Mouse (Mus musculus) limb, embryonic 14.5 days (tissue): ENCODE measurements around the gene Taf5l. TPM values are rescaled to one million over a fixed set of nuclear protein-coding genes. Genes with fewer than 3 reads are reported as not detected.
"Not testable (repeated sequence)": the region's sequence is repeated elsewhere in the genome, so short reads cannot be mapped to it uniquely, and the experiment has no call there.

Experiments used
- ATAC-seq: fragments of 200-750 bp; cut with Nextera tagmentation; 2 replicates; pipeline ENCODE4 v1.8.0; 2017; ENCODE audit warnings: low read depth, moderate number of reproducible peaks, moderate TSS enrichment; ENCODE audit not compliant: low FRiP score
- DNase-seq: peaks from one replicate; pipeline ENCODE4 v3.0.0-alpha.2; 2015; ENCODE audit warnings: low spot score
- H3K27ac ChIP-seq: fragments of 300-500 bp; sonication (generic); replicated peaks from 2 replicates; pipeline ENCODE4 v1.5.1; 2014; ENCODE audit warnings: low read depth, mild to moderate bottlenecking, low read length, moderate library complexity, mixed read lengths
- H3K27me3 ChIP-seq: fragments of 300-500 bp; sonication (generic); 2 replicates; pipeline ENCODE4 v1.6.1; 2014; ENCODE audit warnings: low read length, mixed read lengths; ENCODE audit not compliant: control insufficient read depth, insufficient read depth
- H3K36me3 ChIP-seq: fragments of 300-500 bp; sonication (generic); 2 replicates; pipeline ENCODE4 v1.6.1; 2014; ENCODE audit warnings: mild to moderate bottlenecking, low read length, moderate library complexity, mixed read lengths; ENCODE audit not compliant: control insufficient read depth, insufficient read depth
- H3K4me1 ChIP-seq: fragments of 300-500 bp; sonication (generic); 2 replicates; pipeline ENCODE4 v1.6.1; 2014; ENCODE audit warnings: antibody characterized with exemption, low read length, mixed read lengths; ENCODE audit not compliant: control insufficient read depth, insufficient read depth
- H3K4me2 ChIP-seq: fragments of 300-500 bp; sonication (generic); replicated peaks from 2 replicates; pipeline ENCODE4 v1.6.1; 2014; ENCODE audit warnings: low read depth, mild to moderate bottlenecking, low read length, moderate library complexity; ENCODE audit not compliant: severe bottlenecking
- H3K4me3 ChIP-seq: fragments of 300-500 bp; sonication (generic); replicated peaks from 2 replicates; pipeline ENCODE4 v1.5.1; 2014; ENCODE audit warnings: low read length
- H3K9ac ChIP-seq: fragments of 300-500 bp; sonication (generic); 2 replicates; pipeline ENCODE4 v1.6.1; 2014; ENCODE audit warnings: mild to moderate bottlenecking, low read depth, low read length, moderate library complexity; ENCODE audit not compliant: severe bottlenecking
- H3K9me3 ChIP-seq: fragments of 300-500 bp; sonication (generic); 2 replicates; pipeline ENCODE4 v1.6.1; 2016; ENCODE audit warnings: low read length; ENCODE audit not compliant: control insufficient read depth
- POLR2A ChIP-seq: fragments of 200-500 bp; IDR thresholded peaks from 2 replicates; pipeline ENCODE4 v1.8.0; 2012; ENCODE audit warnings: inconsistent platforms, mild to moderate bottlenecking, moderate library complexity, borderline replicate concordance; ENCODE audit not compliant: insufficient read depth, insufficient read length; ENCODE audit errors: extremely low read depth
- WGBS: fragments of 180-500 bp; shearing (Covaris S2); extraction: QIAGEN DNeasy Blood & Tissue Kit; methylation state at CpG from one replicate; pipeline ENCODE4 v1.1.7; 2014; 5-methylcytosine and 5-hydroxymethylcytosine counted together
- polyA plus RNA-seq, 2 experiments: library from polyadenylated mRNA; depleted of rRNA in 1 of 2; stranded (reverse) in 1 of 2; unstranded in 1 of 2; fragments of >200 nt; fragmentation: Nextera tagmentation in 1 of 2; extraction: Ambion mirVana in 1 of 2; gene quantifications; 2 replicates each; pipeline versions ENCODE4 v1.2.1 to v1.2.3; 2012 to 2014

Gene Taf5l
- polyA plus RNA-seq, 2 experiments, result 38.8 to 48.8 TPM

DNA sequence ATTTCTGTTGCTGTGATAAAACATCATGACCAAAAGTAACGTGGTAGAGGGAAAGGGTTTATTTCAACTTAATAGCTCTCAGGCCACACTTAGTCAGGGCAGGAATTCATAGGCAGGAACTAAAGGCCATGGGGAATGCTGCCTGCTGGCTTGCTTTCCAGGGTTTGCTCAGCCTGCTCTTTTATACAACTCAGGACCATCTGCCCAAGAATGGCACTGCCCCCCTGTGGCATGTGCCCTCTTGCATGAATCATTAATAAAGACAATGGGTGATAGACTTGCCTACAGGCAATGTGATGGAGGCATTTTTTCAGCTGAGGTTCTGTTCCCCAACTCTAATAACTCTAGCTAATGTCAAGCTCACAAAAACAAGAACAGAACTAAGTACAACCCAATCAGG is 21.0 kb upstream of the Taf5l start:
- H3K36me3 ChIP-seq, result peaks cover 69% of the 10 kb centered on the region
- no peak overlapping the region for H3K9ac ChIP-seq
- DNase-seq (no peak), ATAC-seq (no peak)
- no peak for TF ChIP-seq POLR2A
- no peaks in the 10 kb centered on the region for H3K9me3 ChIP-seq
- no peaks in the 10 kb centered on the region for H3K27me3 ChIP-seq
- no peaks in the 10 kb centered on the region for H3K4me1 ChIP-seq
- H3K4me2 ChIP-seq, result no peak overlapping the region
- 69% methylated on average over 1 of the region's 1 CpGs for WGBS
- H3K4me3 ChIP-seq, result no peak overlapping the region
- no peak overlapping the region for H3K27ac ChIP-seq

- Histone ChIP-seq H3K9me3 (no peaks in the 10 kb centered on the region), H3K4me1 (no peaks in the 10 kb centered on the region), H3K36me3 (peaks cover 77% of the 10 kb centered on the region), H3K4me3 (no peak overlapping the region), H3K27me3 (no peaks in the 10 kb centered on the region), H3K4me2 (no peak overlapping the region), H3K27ac (no peak overlapping the region), H3K9ac (no peak overlapping the region)
- no peak for DNase-seq
- TF ChIP-seq POLR2A, result no peak
- no peak for ATAC-seq
- 72% methylated on average over 4 of the region's 4 CpGs for WGBS
Measured at GRCm38 (mm10) chr8:124039351-124039750, 18.2 kb upstream of the Taf5l start.

DNA sequence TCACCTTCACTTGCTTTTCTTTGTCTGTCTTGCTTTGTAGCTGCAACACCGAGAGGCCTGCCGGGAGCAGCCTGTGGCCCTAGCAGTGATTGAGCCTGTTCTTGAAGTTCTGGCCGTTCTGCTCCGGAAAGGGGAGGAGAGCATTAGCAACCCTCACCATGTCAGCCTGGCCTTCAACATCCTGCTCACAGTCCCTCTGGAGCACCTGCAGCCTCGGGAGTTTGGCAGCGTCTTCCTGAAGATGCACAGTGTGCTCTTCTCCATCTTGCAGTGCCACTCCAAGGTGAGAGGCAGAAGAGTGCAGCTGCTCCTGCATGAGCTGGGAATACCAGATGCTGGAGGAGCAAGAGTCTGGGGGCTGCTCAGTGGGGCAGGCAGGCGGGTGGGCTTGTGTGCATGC is 16.9 kb upstream of the Taf5l start:
- Histone ChIP-seq H3K9me3 (no peaks in the 10 kb centered on the region), H3K27ac (no peak overlapping the region), H3K36me3 (peaks cover 84% of the 10 kb centered on the region), H3K4me2 (no peak overlapping the region), H3K27me3 (no peaks in the 10 kb centered on the region), H3K4me1 (no peaks in the 10 kb centered on the region), H3K4me3 (no peak overlapping the region), H3K9ac (no peak overlapping the region)
- ATAC-seq (no peak), DNase-seq (no peak)
- WGBS, result 97% methylated on average over 7 of the region's 7 CpGs
- TF ChIP-seq POLR2A, result no peak

DNA sequence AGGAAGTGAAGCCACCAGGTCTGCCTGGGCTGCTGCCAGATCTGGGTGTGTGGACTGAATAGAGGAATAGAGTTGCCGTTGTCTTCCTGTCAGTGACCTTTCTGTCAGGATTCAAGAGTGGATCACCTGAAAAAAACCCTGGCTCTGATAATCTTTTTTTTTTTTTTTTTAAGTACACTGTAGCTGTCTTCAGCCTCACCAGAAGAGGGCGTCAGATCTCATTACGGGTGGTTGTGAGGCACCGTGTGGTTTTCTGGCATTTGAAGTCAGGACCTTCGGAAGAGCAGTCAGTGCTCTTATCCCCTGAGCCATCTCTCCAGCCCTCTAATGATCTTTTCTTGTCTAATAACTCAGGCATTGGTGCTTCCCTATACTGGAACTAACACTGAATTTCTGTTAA is 12.2 kb upstream of the Taf5l start:
- no peaks in the 10 kb centered on the region for H3K27me3 ChIP-seq
- H3K36me3 ChIP-seq, result peaks cover 85% of the 10 kb centered on the region
- no peak for TF ChIP-seq POLR2A
- DNase-seq (no peak), ATAC-seq (no peak)
- no peak overlapping the region for H3K9ac ChIP-seq
- 78% methylated on average over 5 of the region's 5 CpGs for WGBS
- no peak overlapping the region for H3K4me3 ChIP-seq
- H3K4me1 ChIP-seq, result no peaks in the 10 kb centered on the region
- no peaks in the 10 kb centered on the region for H3K9me3 ChIP-seq
- no peak overlapping the region for H3K27ac ChIP-seq
- H3K4me2 ChIP-seq, result no peak overlapping the region

DNA sequence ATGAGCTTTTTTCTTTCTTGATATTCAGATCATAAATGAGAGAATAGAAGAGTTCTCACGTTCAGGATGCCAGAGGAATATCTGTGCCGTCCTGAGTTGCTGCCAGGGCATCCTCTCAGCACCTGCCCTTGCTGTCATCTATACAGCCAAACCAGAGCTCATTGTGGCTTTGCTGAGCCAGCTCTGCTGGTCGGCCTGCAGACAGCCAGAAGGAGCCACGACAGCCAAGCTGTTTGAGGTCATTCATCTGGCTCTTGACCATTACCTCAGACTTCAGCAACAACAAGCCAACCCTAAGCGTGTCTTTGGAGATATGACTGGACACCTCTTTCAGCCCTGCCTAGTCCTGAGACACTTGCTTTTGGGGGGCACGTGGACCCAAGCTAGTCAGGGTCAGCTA is 6.6 kb upstream of the Taf5l start:
- ATAC-seq (no peak), DNase-seq (no peak)
- 88% methylated on average over 6 of the region's 6 CpGs for WGBS
- no peaks in the 10 kb centered on the region for H3K27me3 ChIP-seq
- H3K9ac ChIP-seq, result no peak overlapping the region
- no peaks in the 10 kb centered on the region for H3K4me1 ChIP-seq
- TF ChIP-seq POLR2A, result no peak
- H3K27ac ChIP-seq, result no peak overlapping the region
- peaks cover 64% of the 10 kb centered on the region for H3K36me3 ChIP-seq
- no peak overlapping the region for H3K4me3 ChIP-seq
- H3K9me3 ChIP-seq, result no peaks in the 10 kb centered on the region
- H3K4me2 ChIP-seq, result no peak overlapping the region

DNA sequence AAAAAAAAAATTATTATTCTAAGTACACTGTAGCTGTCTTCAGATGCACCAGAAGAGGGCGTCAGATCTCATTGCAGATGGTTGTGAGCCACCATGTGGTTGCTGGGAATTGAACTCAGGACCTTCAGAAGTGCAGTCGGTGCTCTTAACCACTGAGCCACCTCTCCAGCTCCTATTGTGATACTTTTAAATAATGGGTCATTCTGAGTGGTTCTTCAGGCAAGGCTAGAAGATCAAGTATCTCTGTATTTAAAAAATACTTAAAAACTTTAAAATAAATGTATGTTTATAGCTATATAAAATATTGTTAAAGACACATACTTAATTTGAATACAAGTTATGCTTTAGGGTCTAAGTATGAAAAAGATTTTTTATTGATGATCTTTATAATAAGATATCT is 5.1 kb upstream of the Taf5l start:
- WGBS, result 83% methylated on average over 2 of the region's 2 CpGs
- H3K36me3 ChIP-seq, result peaks cover 61% of the 10 kb centered on the region

More for the DNA sequence above, 5.1 kb upstream of the Taf5l start:
- H3K4me3 ChIP-seq, H3K27ac ChIP-seq, H3K4me2 ChIP-seq, DNase-seq, H3K4me1 ChIP-seq, H3K9ac ChIP-seq, H3K9me3 ChIP-seq, ATAC-seq, H3K27me3 ChIP-seq: not testable (repeated sequence)
